Mouse (Mus musculus): ENCODE results near the gene Sult2a6.

DNA sequence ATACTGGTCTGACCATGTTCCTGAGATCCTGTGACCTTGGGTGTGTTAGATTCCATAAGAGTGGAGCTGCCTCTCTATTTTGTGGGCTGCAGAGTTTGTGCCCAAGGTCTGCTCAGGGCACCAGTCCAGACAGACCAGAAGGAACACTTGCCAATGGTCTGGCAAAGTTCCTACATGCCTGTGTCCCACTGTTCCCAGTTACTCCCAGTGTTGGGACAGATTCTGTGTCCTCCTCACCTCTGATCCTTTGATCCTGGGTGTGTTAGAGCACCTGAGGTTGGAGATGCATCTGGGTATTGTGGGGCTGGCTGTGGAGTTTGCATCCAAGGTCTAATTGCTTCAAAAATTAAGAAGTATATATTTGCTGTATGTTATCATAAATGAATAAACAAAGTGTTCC lies 52.2 kb downstream of the Sult2a6 start:
- TF ChIP-seq CTCF (conservative IDR thresholded peaks at IDR 0.05; ENCODE audit: insufficient read depth, insufficient read length, low read depth, low read length) (no peak), POLR2A (IDR thresholded peaks at IDR 0.05; ENCODE audit: low read depth, low read length) (no peak)

Measured in kidney, adult 2 months (tissue).